Mouse (Mus musculus) right cerebral cortex, postnatal 4 days (tissue): ENCODE measurements around the gene Sez6l.
"Not testable (repeated sequence)": the region's sequence is repeated elsewhere in the genome, so short reads cannot be mapped to it uniquely, and the experiment has no call there.

Source experiments
- DNase-seq: peaks from one replicate; pipeline ENCODE4 v3.0.0-alpha.2; 2022

Sez6l gene

GRCm38 (mm10) chr5:112428944-112429343, 148.0 kb downstream of the Sez6l start:
- DNase-seq = peak; percentile 67

- DNase-seq = peak; percentile 92
Measured at GRCm38 (mm10) chr5:112427283-112427682, 149.7 kb downstream of the Sez6l start.

GRCm38 (mm10) chr5:112426635-112427034, 150.3 kb downstream of the Sez6l start:
- DNase-seq = no peak

GRCm38 (mm10) chr5:112419535-112419934, 157.4 kb downstream of the Sez6l start:
- DNase-seq = no peak

GRCm38 (mm10) chr5:112418023-112418422, 159.0 kb downstream of the Sez6l start:
- no peak for DNase-seq

- no peak for DNase-seq
Measured at GRCm38 (mm10) chr5:112416673-112417072, 160.3 kb downstream of the Sez6l start.

- not testable (repeated sequence) for DNase-seq
Measured at GRCm38 (mm10) chr5:112412781-112413180, 164.2 kb downstream of the Sez6l start.

DNA sequence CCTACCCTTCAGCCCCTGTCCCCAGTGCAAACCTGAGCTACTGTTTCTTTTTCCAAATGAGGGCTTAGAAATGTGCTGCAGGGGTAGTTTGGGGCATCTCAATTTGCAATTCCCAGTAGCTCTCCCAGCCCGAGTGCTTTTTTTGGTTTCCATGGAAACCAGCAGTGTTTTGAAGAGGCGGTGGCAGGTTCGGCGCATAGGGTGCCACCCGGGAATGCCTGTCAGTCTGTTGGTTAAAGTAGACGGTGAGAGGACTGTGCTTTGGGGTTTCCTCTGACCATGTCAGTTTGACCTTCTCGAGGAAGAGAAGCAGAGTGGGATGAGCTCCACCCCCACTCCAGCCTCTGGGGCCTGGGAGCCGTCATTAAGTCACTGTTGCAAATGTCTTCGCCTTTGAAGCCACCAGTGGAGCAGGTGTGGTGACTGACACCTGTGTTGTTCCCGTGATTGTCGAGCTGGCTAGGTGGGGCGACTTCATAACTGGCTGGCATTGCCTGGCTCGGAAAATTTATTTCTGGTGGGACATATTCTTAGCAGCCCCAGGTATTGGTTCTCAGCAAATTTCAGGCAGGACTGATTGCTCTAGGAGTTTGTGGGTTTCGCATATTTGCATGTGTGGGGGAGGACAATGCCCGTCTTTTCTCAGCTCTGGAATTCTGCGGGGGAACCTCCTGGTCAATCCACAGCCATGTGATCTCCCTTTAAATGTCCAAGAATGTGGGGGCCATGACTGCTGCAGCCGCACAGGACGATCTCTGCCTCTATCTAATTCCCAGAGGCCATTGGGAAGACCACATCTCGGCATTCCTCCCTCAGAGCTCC, 165.3 kb downstream of the Sez6l start:
- DNase-seq = peak; percentile 43

- no peak for DNase-seq
Measured at GRCm38 (mm10) chr5:112411072-112411471, 165.9 kb downstream of the Sez6l start.

DNA sequence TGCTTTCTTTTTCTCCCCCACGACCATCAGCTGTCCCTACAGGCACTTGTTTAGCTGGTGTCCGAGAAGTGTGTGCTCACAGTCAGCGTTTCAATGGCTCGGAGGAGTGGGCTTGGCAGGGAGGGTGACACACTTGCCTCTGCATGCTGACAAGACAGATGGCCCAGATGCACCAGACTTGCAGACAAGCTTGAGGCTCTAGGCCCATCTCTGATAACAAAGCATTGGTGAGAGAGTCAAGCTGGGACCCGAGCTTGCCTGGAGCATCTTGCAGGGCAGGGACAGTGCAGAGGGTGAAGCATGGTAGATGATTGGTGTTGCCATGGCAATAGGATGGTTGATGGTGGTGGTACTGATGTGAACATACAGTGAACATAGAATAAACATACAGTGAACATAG, 167.7 kb downstream of the Sez6l start:
- DNase-seq = no peak

- no peak for DNase-seq
Measured at GRCm38 (mm10) chr5:112406017-112406416, 171.0 kb downstream of the Sez6l start.

DNA sequence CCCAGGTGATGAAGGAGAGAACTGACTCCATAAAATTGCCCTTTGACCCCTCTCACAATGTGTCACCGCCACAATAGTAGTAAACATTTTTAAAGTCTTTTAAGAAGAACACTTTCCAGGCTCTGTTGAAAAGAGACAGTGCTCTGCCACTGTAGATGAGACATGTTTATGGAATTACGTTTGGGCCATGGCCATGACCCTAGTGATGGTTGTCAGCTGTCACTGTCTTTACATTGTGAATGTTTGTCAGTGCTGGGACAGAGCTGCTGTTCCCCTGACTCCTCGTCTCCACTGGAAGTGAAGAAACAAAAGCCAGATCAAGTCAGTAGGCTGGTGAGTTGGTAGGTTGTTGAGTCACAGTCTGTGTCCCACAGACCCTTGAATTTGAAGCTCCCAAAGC, 174.5 kb downstream of the Sez6l start:
- DNase-seq = no peak

DNA sequence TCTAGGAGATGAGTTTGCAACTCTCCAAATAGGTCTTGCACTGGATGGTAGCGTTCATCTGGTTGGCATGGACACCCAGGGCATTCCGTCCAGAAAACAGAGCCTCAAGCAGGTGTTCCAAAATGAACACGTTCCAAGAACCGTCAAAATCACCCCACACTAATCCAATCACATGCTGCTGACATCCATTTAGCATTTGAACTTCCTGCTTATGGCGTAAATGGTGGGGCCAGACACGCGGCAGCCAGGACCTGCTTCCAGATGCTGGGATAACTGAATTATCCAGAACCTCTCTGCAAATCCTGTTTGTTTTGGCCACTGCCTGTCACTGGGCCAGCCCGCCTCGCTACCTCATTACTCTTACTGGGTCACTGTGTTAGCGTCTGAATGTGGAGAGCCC, 177.7 kb downstream of the Sez6l start:
- no peak for DNase-seq

- no peak for DNase-seq
Measured at GRCm38 (mm10) chr5:112396066-112396465, 180.9 kb downstream of the Sez6l start.

DNA sequence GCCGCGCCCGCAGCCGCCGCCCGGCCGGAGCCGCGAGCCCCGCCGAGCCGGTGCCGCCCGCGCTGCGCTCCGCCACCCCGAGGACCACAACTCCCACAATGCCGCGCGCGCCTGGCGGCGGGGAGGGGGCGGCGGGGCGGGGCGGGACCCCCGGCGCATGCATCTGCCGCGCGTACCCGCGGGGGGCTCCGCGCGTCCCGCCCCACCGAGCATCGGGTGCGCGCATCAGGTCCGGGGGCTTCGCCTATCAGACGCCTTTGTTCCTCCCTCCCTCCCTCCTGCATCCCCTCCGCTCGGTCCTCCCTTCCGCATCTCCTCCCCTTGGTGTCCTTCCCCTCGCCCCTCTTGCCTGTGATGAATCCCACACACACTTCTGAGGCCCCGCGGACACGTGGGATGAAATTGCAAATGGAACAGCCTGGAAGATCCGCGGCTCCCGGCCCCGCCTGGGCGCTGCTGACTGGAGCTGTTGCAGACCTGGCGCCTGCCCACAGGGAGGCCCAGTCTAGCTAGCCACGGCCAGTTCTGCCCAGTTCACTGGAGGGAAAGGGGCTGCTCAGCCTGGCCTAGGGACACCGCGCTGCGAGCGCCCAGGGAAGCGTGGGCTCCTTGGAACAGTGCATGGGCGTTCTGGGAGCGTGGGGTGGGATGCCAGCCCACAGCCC, 182.1 kb downstream of the Sez6l start, which contains the start of gene Asphd2:
Gene Asphd2, minus strand, starts transcription at position 88 of the 665 bp plus-strand sequence.
- peak; percentile 85 for DNase-seq

DNA sequence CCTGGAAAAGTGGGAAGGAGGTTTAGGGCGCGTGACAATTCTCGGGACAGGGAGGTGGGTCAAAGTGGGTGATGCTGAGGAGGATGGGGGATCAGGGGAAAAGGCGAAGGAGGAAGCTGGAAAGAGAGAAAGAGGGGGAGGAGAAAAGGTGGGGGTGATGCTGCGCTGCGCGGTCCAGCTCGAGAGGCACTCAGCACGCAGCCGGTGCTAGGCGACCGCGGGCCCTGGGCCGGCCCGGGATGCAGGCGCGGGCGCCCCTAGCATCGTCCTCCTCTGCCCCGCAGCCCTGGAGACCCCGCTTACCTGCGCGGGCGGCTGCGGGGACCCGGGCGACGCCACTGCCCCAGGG, 182.6 kb downstream of the Sez6l start:
- DNase-seq = no peak

DNA sequence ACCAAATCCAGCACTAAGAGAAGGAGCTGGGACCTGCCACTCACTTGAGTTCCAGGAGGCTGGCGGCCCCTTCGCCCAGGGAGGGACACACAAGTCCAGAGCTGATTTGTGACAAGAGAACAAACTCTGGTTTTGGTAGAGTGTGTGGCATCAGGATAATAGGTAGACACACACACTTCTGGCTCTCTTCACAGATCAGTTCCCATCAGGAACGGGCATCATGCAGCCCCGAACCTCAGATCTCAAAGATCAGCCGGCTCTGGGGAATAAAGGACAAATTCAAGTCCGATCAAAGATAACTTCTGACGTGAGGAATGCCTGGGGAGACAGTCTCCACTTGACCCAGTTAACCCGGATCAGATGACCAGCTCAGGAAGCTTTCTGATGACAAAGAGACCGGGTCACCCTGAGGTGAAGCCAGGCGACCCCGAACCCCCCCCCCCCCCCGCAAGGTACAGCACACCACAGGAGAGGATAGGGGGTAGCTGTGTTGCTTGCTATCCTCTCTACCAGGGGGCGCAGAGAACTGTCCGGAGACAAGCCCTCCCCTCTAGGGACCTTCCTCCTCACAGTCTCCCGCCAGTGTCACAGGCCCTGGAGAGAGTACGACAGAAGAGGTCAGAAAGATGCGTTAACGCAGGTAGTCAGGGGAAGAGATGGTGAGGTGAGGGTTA, 183.1 kb downstream of the Sez6l start:
- no peak for DNase-seq

DNA sequence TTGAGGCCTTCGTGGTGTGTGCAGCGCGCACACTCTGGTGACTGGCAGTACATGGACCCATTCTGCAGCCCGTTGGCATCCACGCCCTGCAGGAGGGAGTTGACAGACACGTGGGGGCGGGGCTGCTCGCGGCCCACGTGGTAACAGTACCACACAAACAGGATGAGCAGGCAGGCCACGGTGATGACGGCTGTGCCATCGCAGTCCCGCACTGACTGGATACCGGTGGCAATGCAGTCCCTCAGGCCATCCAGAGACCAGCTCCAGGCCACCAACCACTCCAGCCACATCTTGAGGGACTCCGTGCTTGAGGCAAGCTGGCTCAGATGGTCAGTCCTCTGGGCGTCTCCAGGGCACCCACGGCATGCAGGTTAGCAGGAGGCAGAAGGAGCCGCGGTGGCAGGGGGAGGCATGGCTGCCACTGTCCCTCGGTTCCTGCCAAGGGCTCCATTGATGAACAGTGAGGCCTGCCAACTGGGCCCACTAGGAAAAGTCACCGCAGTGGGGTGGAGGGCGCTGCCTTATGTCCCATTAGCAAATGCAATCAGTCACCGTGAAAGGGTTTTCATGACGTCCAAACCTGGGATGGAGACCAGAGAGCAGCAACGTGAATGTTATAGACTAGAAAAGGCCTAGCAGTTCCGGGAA, 185.2 kb downstream of the Sez6l start:
- DNase-seq = no peak

- DNase-seq = no peak
Measured at GRCm38 (mm10) chr5:112391002-112391401, 186.0 kb downstream of the Sez6l start.

DNA sequence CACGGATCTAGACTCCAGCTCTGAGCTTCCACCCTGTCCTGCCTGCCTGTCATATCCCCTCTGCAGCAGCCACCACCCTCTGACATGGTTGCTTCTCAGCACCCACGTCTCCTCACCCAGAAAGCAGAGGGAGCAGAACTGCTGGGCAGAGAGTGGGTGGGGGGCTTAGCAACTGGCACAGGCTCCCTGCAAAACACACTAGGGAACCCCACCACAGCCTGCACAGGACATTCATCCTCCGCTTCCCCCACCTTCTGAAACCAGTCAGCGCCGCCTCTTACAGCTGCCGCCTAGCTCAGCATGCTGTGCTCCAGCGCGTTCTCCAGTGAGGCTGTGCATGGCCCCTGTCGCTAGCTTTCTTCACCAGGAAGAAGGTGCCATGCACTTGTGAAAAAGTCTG, 187.6 kb downstream of the Sez6l start:
- no peak for DNase-seq

GRCm38 (mm10) chr5:112385973-112386372, 191.0 kb downstream of the Sez6l start:
- no peak for DNase-seq

GRCm38 (mm10) chr5:112384805-112385472, 192.0 kb downstream of the Sez6l start:
- DNase-seq = no peak
